Mouse (Mus musculus) CH12.LX (cell line): ENCODE measurements around the gene Adra1b. TPM values are rescaled to one million over a fixed set of nuclear protein-coding genes. Genes with fewer than 3 reads are reported as not detected.
A peak's percentile ranks its signal among the peaks of the same experiment; 100 is the strongest.

Experiments
- DNase-seq: peaks from one replicate; pipeline ENCODE4 v3.0.0-alpha.2; 2013; ENCODE audit errors: extremely low read depth
- H3K27ac ChIP-seq: 2 replicates; pipeline ENCODE4 v1.5.1; 2012; ENCODE audit warnings: low read depth, mild to moderate bottlenecking, control low read depth, moderate library complexity; ENCODE audit not compliant: insufficient read depth
- H3K27me3 ChIP-seq: replicated peaks from 2 replicates; pipeline ENCODE3; 2012; ENCODE audit warnings: inconsistent platforms
- H3K36me3 ChIP-seq, 2 experiments: replicated peaks in 1 of 2; 2 replicates each; pipeline versions ENCODE3 to v1.6.1; 2012; ENCODE audit warnings: inconsistent platforms in 1 of 2, low read length in 1 of 2, mild to moderate bottlenecking in 1 of 2, mixed read lengths in 1 of 2, moderate library complexity in 1 of 2; ENCODE audit not compliant: control insufficient read depth in 1 of 2, insufficient read depth in 1 of 2
- H3K4me1 ChIP-seq, 2 experiments: 2 replicates each; pipeline ENCODE4 v1.6.1; 2012; ENCODE audit warnings: inconsistent platforms in 1 of 2, moderate library complexity in 1 of 2; ENCODE audit not compliant: insufficient read depth in 2 of 2, control insufficient read depth in 1 of 2
- H3K4me2 ChIP-seq: 2 replicates; pipeline ENCODE4 v1.6.1; 2012; ENCODE audit warnings: low read depth, mild to moderate bottlenecking, control low read depth; ENCODE audit not compliant: poor library complexity, insufficient read depth, severe bottlenecking
- H3K4me3 ChIP-seq, 3 experiments: fragments of 150-350 bp in 1 of 3; sonication (generic) in 1 of 3; replicated peaks in 1 of 3; 2 replicates each; pipeline versions ENCODE3 to v1.5.1; 2011 to 2012; ENCODE audit warnings: low read depth in 2 of 3, low read length in 2 of 3, mild to moderate bottlenecking in 2 of 3, moderate library complexity in 2 of 3, control low read depth in 1 of 3, improper control_type of control experiment in 1 of 3, inconsistent platforms in 1 of 3, mixed read lengths in 1 of 3; ENCODE audit not compliant: poor library complexity in 1 of 3
- H3K79me2 ChIP-seq: replicated peaks from 2 replicates; pipeline ENCODE4 v1.6.1; 2012; ENCODE audit warnings: mild to moderate bottlenecking, moderate library complexity; ENCODE audit not compliant: control insufficient read depth, poor library complexity, insufficient read depth, severe bottlenecking; ENCODE audit errors: extremely low read depth
- H3K9ac ChIP-seq: 2 replicates; pipeline ENCODE4 v1.6.1; 2012; ENCODE audit warnings: low read depth, mild to moderate bottlenecking, control low read depth, moderate library complexity; ENCODE audit not compliant: insufficient read depth
- H3K9me3 ChIP-seq: replicated peaks from 2 replicates; pipeline ENCODE3; 2012; ENCODE audit warnings: low read length, inconsistent platforms, mixed read lengths
- BHLHE40 ChIP-seq: IDR thresholded peaks from 2 replicates; pipeline ENCODE4 v1.6.1; 2011; ENCODE audit warnings: mild to moderate bottlenecking, low read depth, low read length, improper control_type of control experiment
- CHD1 ChIP-seq: IDR thresholded peaks from 2 replicates; pipeline ENCODE4 v1.6.1; 2012; ENCODE audit warnings: low read depth, low read length, improper control_type of control experiment, inconsistent platforms
- E2F4 ChIP-seq: IDR thresholded peaks from 2 replicates; pipeline ENCODE4 v1.6.1; 2011; ENCODE audit warnings: low read depth, low read length, improper control_type of control experiment; ENCODE audit not compliant: insufficient replicate concordance
- ELF1 ChIP-seq: IDR thresholded peaks from 2 replicates; pipeline ENCODE4 v1.6.1; 2014; ENCODE audit warnings: low read depth, mild to moderate bottlenecking, inconsistent platforms, low read length, improper control_type of control experiment
- ETS1 ChIP-seq: conservative IDR thresholded peaks from 2 replicates; pipeline ENCODE4 v1.6.1; 2012; ENCODE audit warnings: low read depth, mild to moderate bottlenecking, inconsistent platforms, low read length, improper control_type of control experiment, moderate library complexity
- JUND ChIP-seq: conservative IDR thresholded peaks from 2 replicates; pipeline ENCODE4 v1.6.1; 2011; ENCODE audit warnings: low read depth, low read length, improper control_type of control experiment
- KAT2A ChIP-seq: IDR thresholded peaks from 2 replicates; pipeline ENCODE4 v1.6.1; 2012; ENCODE audit warnings: low read length, improper control_type of control experiment, inconsistent platforms; ENCODE audit not compliant: insufficient replicate concordance
- MAFK ChIP-seq: IDR thresholded peaks from 2 replicates; pipeline ENCODE4 v1.6.1; 2011; ENCODE audit warnings: low read length, improper control_type of control experiment; ENCODE audit not compliant: insufficient replicate concordance
- MAX ChIP-seq: IDR thresholded peaks from 2 replicates; pipeline ENCODE4 v1.6.1; 2011; ENCODE audit warnings: low read length, improper control_type of control experiment
- MAZ ChIP-seq: IDR thresholded peaks from 2 replicates; pipeline ENCODE4 v1.6.1; 2012; ENCODE audit warnings: low read depth, mild to moderate bottlenecking, inconsistent platforms, low read length, improper control_type of control experiment, moderate library complexity
- MEF2A ChIP-seq: IDR thresholded peaks from 2 replicates; pipeline ENCODE4 v1.6.1; 2014; ENCODE audit warnings: low read depth, mild to moderate bottlenecking, inconsistent platforms, low read length, improper control_type of control experiment, borderline replicate concordance
- MYC ChIP-seq: IDR thresholded peaks from 2 replicates; pipeline ENCODE4 v1.6.1; 2011; ENCODE audit warnings: low read depth, mild to moderate bottlenecking, improper control_type of control experiment, low read length
- NELFE ChIP-seq: IDR thresholded peaks from 2 replicates; pipeline ENCODE4 v1.6.1; 2011; ENCODE audit warnings: low read depth, low read length, improper control_type of control experiment
- PAX5 ChIP-seq: IDR thresholded peaks from 2 replicates; pipeline ENCODE4 v1.6.1; 2012; ENCODE audit warnings: low read length, inconsistent platforms, mixed read lengths
- POLR2A ChIP-seq: IDR thresholded peaks from 2 replicates; pipeline ENCODE4 v1.6.1; 2011; ENCODE audit warnings: low read depth, mild to moderate bottlenecking, improper control_type of control experiment, low read length
- TCF12 ChIP-seq: IDR thresholded peaks from 2 replicates; pipeline ENCODE4 v1.6.1; 2014; ENCODE audit warnings: low read depth, mild to moderate bottlenecking, inconsistent platforms, low read length, improper control_type of control experiment
- USF2 ChIP-seq: conservative IDR thresholded peaks from 2 replicates; pipeline ENCODE4 v1.6.1; 2011; ENCODE audit warnings: low read depth, low read length, improper control_type of control experiment
- ZMIZ1 ChIP-seq: IDR thresholded peaks from 2 replicates; pipeline ENCODE4 v1.6.1; 2012; ENCODE audit warnings: low read depth, mild to moderate bottlenecking, inconsistent platforms, low read length, improper control_type of control experiment
- dilution Hi-C: fragments of 300-500 bp; cut with MboI; formaldehyde crosslinking; loops from 2 replicates; pipeline ENCODE4 v1.14.3; 2020; ENCODE audit warnings: low sequenced_read_pairs; ENCODE audit not compliant: extremely low pct_unique_long_range_greater_than_20kb, extremely low pct_ligation_motif_present
- in situ Hi-C: fragments of 300-500 bp; cut with MboI; formaldehyde crosslinking; loops from 3 replicates; pipeline ENCODE4 v1.14.3; 2019; ENCODE audit warnings: low sequenced_read_pairs, low pct_ligation_motif_present, low pct_unique_long_range_greater_than_20kb, mixed read lengths
- polyA plus RNA-seq: library from polyadenylated mRNA; unstranded; fragments of >175 nt; gene quantifications from 2 replicates; pipeline ENCODE4 v1.2.1, GENCODE M21; 2012; ENCODE audit warnings: low read depth; ENCODE audit not compliant: insufficient read length
- total RNA-seq, 2 experiments: library from RNA; depleted of rRNA; stranded (reverse); fragments of 300-350 nt in 1 of 2; fragments of >200 nt in 1 of 2; gene quantifications; 2 replicates each; pipeline ENCODE4 v1.2.3; 2012 to 2014

Gene Adra1b
- total and polyA plus RNA-seq, 3 experiments = not detected

GRCm38 (mm10) chr11:43888736-43889135 lies 12.3 kb downstream of the Adra1b start:
- Histone ChIP-seq H3K9me3 (no peaks in the 10 kb centered on the region), H3K36me3 (no peaks in the 10 kb centered on the region), H3K27me3 (no peaks in the 10 kb centered on the region), H3K4me3 (no peak overlapping the region), H3K27ac (no peak overlapping the region), H3K9ac (no peak overlapping the region), H3K4me1 (peaks cover 0 to 9% of the 10 kb centered on the region in 2 experiments; a peak in 2 of 4 replicates), H3K79me2 (no peaks in the 10 kb centered on the region), H3K4me2 (no peak overlapping the region)
- dilution Hi-C loops (no loop called here), in situ Hi-C loops (no loop called here)
- no peak for TF ChIP-seq MAX
- no peak for TF ChIP-seq MAZ
- no peak for TF ChIP-seq E2F4
- TF ChIP-seq MAFK = no peak
- TF ChIP-seq MEF2A = no peak
- TF ChIP-seq KAT2A = no peak
- no peak for DNase-seq

DNA sequence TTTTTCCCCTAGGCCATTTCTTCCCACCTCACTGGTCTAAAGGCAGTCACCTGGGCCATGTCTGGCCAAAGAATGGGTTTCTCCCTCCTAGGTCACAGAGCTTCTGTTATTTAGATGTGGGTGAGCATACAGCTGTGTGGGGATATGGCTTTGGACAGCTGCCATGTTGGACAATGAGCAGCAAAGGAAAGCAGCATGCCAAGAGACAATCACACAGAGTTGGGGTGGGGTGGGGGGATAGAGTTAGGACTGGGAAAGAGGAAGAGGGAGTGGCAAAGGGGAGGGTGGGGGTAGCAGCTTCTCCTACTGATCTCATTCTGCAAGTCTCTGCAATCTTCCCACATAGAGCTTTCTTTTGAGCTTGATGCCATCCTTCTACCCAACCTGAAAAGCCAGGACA lies 13.4 kb downstream of the Adra1b start:
- no peaks in the 10 kb centered on the region for H3K27me3 ChIP-seq
- peak; percentile 39 for DNase-seq
- no peaks in the 10 kb centered on the region for H3K36me3 ChIP-seq
- in situ Hi-C loops = no loop called here
- no peak overlapping the region for H3K4me2 ChIP-seq
- H3K79me2 ChIP-seq = no peaks in the 10 kb centered on the region
- no peak for TF ChIP-seq ZMIZ1
- no peak for TF ChIP-seq TCF12
- no peak for TF ChIP-seq POLR2A
- TF ChIP-seq ELF1 = no peak
- no peak; the same call in 1 of the 2 replicates for TF ChIP-seq ETS1
- no peak for TF ChIP-seq NELFE
- TF ChIP-seq USF2 = no peak
- TF ChIP-seq PAX5 = no peak
- no peak for TF ChIP-seq BHLHE40
- TF ChIP-seq MYC = no peak
- no peak for TF ChIP-seq CHD1
- no peak for TF ChIP-seq MEF2A
- no peak for TF ChIP-seq JUND
- H3K9ac ChIP-seq = no peak overlapping the region
- no peak overlapping the region for H3K4me3 ChIP-seq
- no peaks in the 10 kb centered on the region for H3K9me3 ChIP-seq
- no peak overlapping the region for H3K27ac ChIP-seq
- dilution Hi-C loops = no loop called here
- H3K4me1 ChIP-seq = peaks cover 0 to 9% of the 10 kb centered on the region in 2 experiments; a peak in 2 of 4 replicates
